Mouse (Mus musculus) liver, adult 2 months (tissue): Measurements from ENCODE around the gene Tmem247.

ENCODE experiments used
- CTCF ChIP-seq: fragments of 200-500 bp; IDR thresholded peaks from 2 replicates; pipeline ENCODE4 v1.5.1; 2011; ENCODE audit warnings: low read depth, low read length, control low read depth
- POLR2A ChIP-seq: fragments of 200-500 bp; IDR thresholded peaks from 2 replicates; pipeline ENCODE4 v1.6.1; 2011; ENCODE audit warnings: low read length, control low read depth; ENCODE audit not compliant: insufficient read depth; ENCODE audit errors: extremely low read depth

DNA sequence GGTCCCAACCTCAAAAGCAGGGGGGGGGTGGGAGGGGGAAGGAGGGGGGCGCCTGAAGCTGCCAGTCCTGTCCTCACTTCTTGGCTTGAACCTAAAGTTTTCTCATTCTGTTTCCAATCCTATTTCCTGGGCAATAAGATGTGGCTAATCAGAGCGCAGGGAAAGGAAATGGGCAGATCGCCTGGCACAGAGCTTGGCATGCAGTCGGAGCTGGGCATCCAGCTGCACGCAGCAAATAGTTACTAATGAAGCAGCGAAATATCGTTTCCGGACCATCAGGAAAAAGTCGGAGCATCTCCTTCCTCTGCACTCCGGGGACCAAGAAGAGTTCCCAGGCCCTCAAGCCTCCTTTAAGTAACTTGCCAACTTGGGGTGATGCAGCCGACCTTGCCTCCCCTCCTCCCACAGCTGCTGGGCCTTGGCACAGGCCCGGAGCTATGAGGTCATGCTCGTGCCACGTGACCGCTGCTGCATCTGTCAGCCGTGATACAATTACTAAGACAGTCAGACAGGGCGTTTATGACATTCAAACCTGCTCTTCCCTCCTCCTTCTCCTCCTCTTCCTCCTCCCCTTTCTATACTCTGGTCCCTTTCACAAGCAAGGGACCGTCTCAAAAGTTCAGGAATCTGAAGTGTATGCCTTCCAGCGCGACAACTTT lies 20.5 kb downstream of the Tmem247 start:
- no peak for TF ChIP-seq CTCF
- TF ChIP-seq POLR2A = no peak
